Mouse (Mus musculus) CH12.LX (cell line): ENCODE measurements at regions not wholly inside any gene's neighbourhood (a gene's known extent, or its start where the extent isn't known, plus 50 kb on each side); places are given as distances from the start of the nearest gene placed in this dataset.

Source experiments
- DNase-seq: peaks from one replicate; pipeline ENCODE4 v3.0.0-alpha.2; 2013; ENCODE audit errors: extremely low read depth
- H3K27ac ChIP-seq: 2 replicates; pipeline ENCODE4 v1.5.1; 2012; ENCODE audit warnings: low read depth, mild to moderate bottlenecking, control low read depth, moderate library complexity; ENCODE audit not compliant: insufficient read depth
- H3K27me3 ChIP-seq: replicated peaks from 2 replicates; pipeline ENCODE3; 2012; ENCODE audit warnings: inconsistent platforms
- H3K36me3 ChIP-seq, 2 experiments: replicated peaks in 1 of 2; 2 replicates each; pipeline versions ENCODE3 to v1.6.1; 2012; ENCODE audit warnings: inconsistent platforms in 1 of 2, low read length in 1 of 2, mild to moderate bottlenecking in 1 of 2, mixed read lengths in 1 of 2, moderate library complexity in 1 of 2; ENCODE audit not compliant: control insufficient read depth in 1 of 2, insufficient read depth in 1 of 2
- H3K4me1 ChIP-seq, 2 experiments: 2 replicates each; pipeline ENCODE4 v1.6.1; 2012; ENCODE audit warnings: inconsistent platforms in 1 of 2, moderate library complexity in 1 of 2; ENCODE audit not compliant: insufficient read depth in 2 of 2, control insufficient read depth in 1 of 2
- H3K4me2 ChIP-seq: 2 replicates; pipeline ENCODE4 v1.6.1; 2012; ENCODE audit warnings: low read depth, mild to moderate bottlenecking, control low read depth; ENCODE audit not compliant: poor library complexity, insufficient read depth, severe bottlenecking
- H3K4me3 ChIP-seq, 3 experiments: fragments of 150-350 bp in 1 of 3; sonication (generic) in 1 of 3; replicated peaks in 1 of 3; 2 replicates each; pipeline versions ENCODE3 to v1.5.1; 2011 to 2012; ENCODE audit warnings: low read depth in 2 of 3, low read length in 2 of 3, mild to moderate bottlenecking in 2 of 3, moderate library complexity in 2 of 3, control low read depth in 1 of 3, improper control_type of control experiment in 1 of 3, inconsistent platforms in 1 of 3, mixed read lengths in 1 of 3; ENCODE audit not compliant: poor library complexity in 1 of 3
- H3K79me2 ChIP-seq: replicated peaks from 2 replicates; pipeline ENCODE4 v1.6.1; 2012; ENCODE audit warnings: mild to moderate bottlenecking, moderate library complexity; ENCODE audit not compliant: control insufficient read depth, poor library complexity, insufficient read depth, severe bottlenecking; ENCODE audit errors: extremely low read depth
- H3K9ac ChIP-seq: 2 replicates; pipeline ENCODE4 v1.6.1; 2012; ENCODE audit warnings: low read depth, mild to moderate bottlenecking, control low read depth, moderate library complexity; ENCODE audit not compliant: insufficient read depth
- H3K9me3 ChIP-seq: replicated peaks from 2 replicates; pipeline ENCODE3; 2012; ENCODE audit warnings: low read length, inconsistent platforms, mixed read lengths
- BHLHE40 ChIP-seq: IDR thresholded peaks from 2 replicates; pipeline ENCODE4 v1.6.1; 2011; ENCODE audit warnings: mild to moderate bottlenecking, low read depth, low read length, improper control_type of control experiment
- CHD1 ChIP-seq: IDR thresholded peaks from 2 replicates; pipeline ENCODE4 v1.6.1; 2012; ENCODE audit warnings: low read depth, low read length, improper control_type of control experiment, inconsistent platforms
- CHD2 ChIP-seq: IDR thresholded peaks from 2 replicates; pipeline ENCODE4 v1.6.1; 2011; ENCODE audit warnings: low read length, improper control_type of control experiment
- CTCF ChIP-seq, 2 experiments: IDR thresholded peaks in 1 of 2; conservative IDR thresholded peaks in 1 of 2; 2 replicates each; pipeline ENCODE4 v1.5.1; 2011 to 2012; ENCODE audit warnings: low read depth in 2 of 2, low read length in 2 of 2, improper control_type of control experiment in 1 of 2, inconsistent platforms in 1 of 2, mild to moderate bottlenecking in 1 of 2, moderate library complexity in 1 of 2
- E2F4 ChIP-seq: IDR thresholded peaks from 2 replicates; pipeline ENCODE4 v1.6.1; 2011; ENCODE audit warnings: low read depth, low read length, improper control_type of control experiment; ENCODE audit not compliant: insufficient replicate concordance
- EP300 ChIP-seq: IDR thresholded peaks from 2 replicates; pipeline ENCODE4 v1.6.1; 2011; ENCODE audit warnings: low read length, improper control_type of control experiment
- ETS1 ChIP-seq: conservative IDR thresholded peaks from 2 replicates; pipeline ENCODE4 v1.6.1; 2012; ENCODE audit warnings: low read depth, mild to moderate bottlenecking, inconsistent platforms, low read length, improper control_type of control experiment, moderate library complexity
- JUN ChIP-seq: IDR thresholded peaks from 2 replicates; pipeline ENCODE4 v1.6.1; 2011; ENCODE audit warnings: low read depth, mild to moderate bottlenecking, low read length, improper control_type of control experiment, moderate library complexity; ENCODE audit not compliant: insufficient read depth
- MAX ChIP-seq: IDR thresholded peaks from 2 replicates; pipeline ENCODE4 v1.6.1; 2011; ENCODE audit warnings: low read length, improper control_type of control experiment
- MEF2A ChIP-seq: IDR thresholded peaks from 2 replicates; pipeline ENCODE4 v1.6.1; 2014; ENCODE audit warnings: low read depth, mild to moderate bottlenecking, inconsistent platforms, low read length, improper control_type of control experiment, borderline replicate concordance
- NRF1 ChIP-seq: IDR thresholded peaks from 2 replicates; pipeline ENCODE4 v1.6.1; 2014; ENCODE audit warnings: low read depth, mild to moderate bottlenecking, inconsistent platforms, low read length, improper control_type of control experiment, moderate library complexity
- POLR2AphosphoS2 ChIP-seq: IDR thresholded peaks from 2 replicates; pipeline ENCODE4 v1.6.1; 2011; ENCODE audit warnings: low read depth, low read length, improper control_type of control experiment
- RAD21 ChIP-seq: IDR thresholded peaks from 2 replicates; pipeline ENCODE4 v1.6.1; 2011; ENCODE audit warnings: low read depth, mild to moderate bottlenecking, low read length, improper control_type of control experiment, moderate library complexity
- RCOR1 ChIP-seq: conservative IDR thresholded peaks from 2 replicates; pipeline ENCODE4 v1.6.1; 2012; ENCODE audit warnings: low read depth, mild to moderate bottlenecking, inconsistent platforms, low read length, improper control_type of control experiment
- TBP ChIP-seq: conservative IDR thresholded peaks from 2 replicates; pipeline ENCODE4 v1.6.1; 2011; ENCODE audit warnings: low read depth, low read length, improper control_type of control experiment
- TCF12 ChIP-seq: IDR thresholded peaks from 2 replicates; pipeline ENCODE4 v1.6.1; 2014; ENCODE audit warnings: low read depth, mild to moderate bottlenecking, inconsistent platforms, low read length, improper control_type of control experiment
- UBTF ChIP-seq: IDR thresholded peaks from 2 replicates; pipeline ENCODE4 v1.6.1; 2012; ENCODE audit warnings: low read depth, mild to moderate bottlenecking, inconsistent platforms, low read length, improper control_type of control experiment, moderate library complexity
- USF2 ChIP-seq: conservative IDR thresholded peaks from 2 replicates; pipeline ENCODE4 v1.6.1; 2011; ENCODE audit warnings: low read depth, low read length, improper control_type of control experiment
- dilution Hi-C: fragments of 300-500 bp; cut with MboI; formaldehyde crosslinking; loops from 2 replicates; pipeline ENCODE4 v1.14.3; 2020; ENCODE audit warnings: low sequenced_read_pairs; ENCODE audit not compliant: extremely low pct_unique_long_range_greater_than_20kb, extremely low pct_ligation_motif_present
- in situ Hi-C: fragments of 300-500 bp; cut with MboI; formaldehyde crosslinking; loops from 3 replicates; pipeline ENCODE4 v1.14.3; 2019; ENCODE audit warnings: low sequenced_read_pairs, low pct_ligation_motif_present, low pct_unique_long_range_greater_than_20kb, mixed read lengths

DNA sequence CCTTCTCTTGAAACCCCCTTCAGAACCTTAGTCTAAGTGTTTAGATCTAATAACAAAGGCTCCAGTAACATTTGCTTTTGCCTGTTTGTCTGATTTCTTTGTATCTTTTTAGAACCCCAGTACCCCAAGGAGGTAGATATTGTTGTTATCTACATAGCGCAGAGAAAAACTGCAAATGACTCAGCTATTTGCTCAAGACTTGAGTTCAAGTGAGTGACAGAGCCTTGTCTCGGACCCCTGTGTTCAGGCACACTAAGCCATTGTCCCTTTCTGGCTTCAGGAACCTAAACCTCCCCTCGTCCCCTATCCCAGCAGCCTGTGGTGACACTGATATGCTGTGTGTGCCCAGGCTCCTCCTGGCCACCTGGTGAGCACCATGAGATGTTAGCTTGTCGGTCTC, 421.5 kb downstream of the Cd83 start:
- no peak for TF ChIP-seq RAD21
- DNase-seq: no peak
- Histone ChIP-seq H3K79me2 (no peaks in the 10 kb centered on the region), H3K9ac (no peak overlapping the region), H3K4me3 (no peak overlapping the region), H3K4me2 (no peak overlapping the region), H3K36me3 (no peaks in the 10 kb centered on the region), H3K27ac (no peak overlapping the region), H3K27me3 (no peaks in the 10 kb centered on the region), H3K4me1 (no peaks in the 10 kb centered on the region; a peak in 1 of 4 replicates), H3K9me3 (no peaks in the 10 kb centered on the region)
- dilution Hi-C loops (no loop called here), in situ Hi-C loops (no loop called here)

DNA sequence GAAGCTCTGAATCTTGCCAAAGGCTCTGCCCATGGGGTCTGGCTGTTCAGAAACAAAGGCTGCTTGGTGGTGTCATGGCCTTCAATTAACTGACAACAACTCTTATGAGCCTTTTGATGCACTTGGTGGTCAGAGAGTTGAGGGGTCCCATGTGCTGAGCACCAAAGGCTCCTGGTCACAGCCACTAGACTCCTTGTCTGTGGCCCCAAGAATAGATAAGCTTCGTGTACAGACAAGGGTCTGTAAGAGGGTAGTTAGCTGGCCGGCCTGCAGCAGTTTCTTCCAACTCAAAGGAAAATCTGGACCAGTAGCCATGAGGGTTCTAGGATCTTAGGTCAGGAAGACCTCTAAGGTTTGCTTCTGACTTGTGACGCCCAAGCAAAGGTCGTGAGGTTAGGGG, 421.9 kb downstream of the Cd83 start:
- H3K79me2 ChIP-seq: no peaks in the 10 kb centered on the region
- no peaks in the 10 kb centered on the region for H3K36me3 ChIP-seq
- H3K9ac ChIP-seq: no peak overlapping the region
- H3K9me3 ChIP-seq: no peaks in the 10 kb centered on the region
- in situ Hi-C loops: no loop called here
- no peak overlapping the region for H3K27ac ChIP-seq
- no peak overlapping the region for H3K4me3 ChIP-seq
- dilution Hi-C loops: no loop called here
- no peak overlapping the region for H3K4me2 ChIP-seq
- no peaks in the 10 kb centered on the region; a peak in 1 of 4 replicates for H3K4me1 ChIP-seq
- TF ChIP-seq E2F4 (no peak), CHD1 (no peak), TBP (no peak), USF2 (no peak), EP300 (no peak), JUN (no peak), NRF1 (no peak), MAX (no peak), TCF12 (no peak), UBTF (no peak), ETS1 (no peak), MEF2A (no peak), CTCF (conservative IDR thresholded peaks at IDR 0.05 in 1 of 2, IDR thresholded peaks at IDR 0.05 in 1 of 2; ENCODE audit: low read depth in 2 of 2, low read length in 2 of 2) (no peak), RCOR1 (no peak), POLR2AphosphoS2 (no peak), CHD2 (no peak), BHLHE40 (no peak)
- TF ChIP-seq, all 38 proteins: peak for 0
- no peaks in the 10 kb centered on the region for H3K27me3 ChIP-seq
- DNase-seq: no peak
